Mouse (Mus musculus): ENCODE measurements at regions not wholly inside any gene's neighbourhood (a gene's known extent, or its start where the extent isn't known, plus 50 kb on each side); places are given as distances from the start of the nearest gene placed in this dataset.

DNA sequence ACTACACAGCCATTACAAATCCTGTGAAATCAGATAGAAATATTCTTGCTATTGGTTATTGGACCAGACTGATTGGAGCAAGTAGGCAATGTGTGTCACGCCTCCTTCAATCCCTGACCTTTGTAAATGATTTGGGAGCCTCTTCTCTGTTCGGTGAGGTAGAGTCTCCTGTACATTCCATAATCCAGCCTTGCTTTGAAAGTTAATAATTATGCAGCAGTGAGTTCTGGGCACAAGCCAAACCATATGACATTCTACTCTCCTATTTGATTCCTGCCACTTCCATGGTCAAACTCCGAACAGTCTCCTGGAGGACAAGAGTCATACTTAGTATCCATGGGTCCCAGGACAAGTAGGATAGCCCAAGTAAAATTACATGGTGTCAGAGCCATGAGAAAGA, 158.4 kb upstream of the Cpeb2 start:
- Histone ChIP-seq H3K4me3 (replicated peaks) (no peak overlapping the region), H3K9ac (no peak overlapping the region), H3K36me3 (no peaks in the 10 kb centered on the region), H3K9me3 (replicated peaks) (no peaks in the 10 kb centered on the region), H3K27ac (no peak overlapping the region), H3K27me3 (no peaks in the 10 kb centered on the region), H3K4me2 (no peak overlapping the region), H3K4me1 (no peaks in the 10 kb centered on the region)
- no peak for ATAC-seq (replicated peaks; ENCODE audit: low FRiP score)
- 87% methylated on average over 3 of the region's 3 CpGs for WGBS

GRCm38 (mm10) chr5:43080252-43080651, 152.7 kb upstream of the Cpeb2 start:
- H3K4me1 ChIP-seq, result no peaks in the 10 kb centered on the region
- no peak overlapping the region for H3K9ac ChIP-seq
- 84% methylated on average over 1 of the region's 1 CpGs for WGBS
- ATAC-seq (replicated peaks; ENCODE audit: low FRiP score), result no peak
- H3K27me3 ChIP-seq, result no peaks in the 10 kb centered on the region
- no peak overlapping the region for H3K27ac ChIP-seq
- H3K36me3 ChIP-seq, result no peaks in the 10 kb centered on the region
- H3K4me2 ChIP-seq, result no peak overlapping the region
- H3K9me3 ChIP-seq (replicated peaks), result no peaks in the 10 kb centered on the region
- no peak overlapping the region for H3K4me3 ChIP-seq (replicated peaks)

GRCm38 (mm10) chr5:43081561-43082534, 151.1 kb upstream of the Cpeb2 start:
- 59% methylated on average over 11 of the region's 11 CpGs for WGBS
- Histone ChIP-seq H3K4me1 (no peaks in the 10 kb centered on the region), H3K36me3 (no peaks in the 10 kb centered on the region), H3K4me3 (replicated peaks) (no peak overlapping the region), H3K27me3 (no peaks in the 10 kb centered on the region), H3K4me2 (no peak overlapping the region), H3K27ac (no peak overlapping the region), H3K9ac (no peak overlapping the region), H3K9me3 (replicated peaks) (no peaks in the 10 kb centered on the region)
- no peak for ATAC-seq (replicated peaks; ENCODE audit: low FRiP score)

DNA sequence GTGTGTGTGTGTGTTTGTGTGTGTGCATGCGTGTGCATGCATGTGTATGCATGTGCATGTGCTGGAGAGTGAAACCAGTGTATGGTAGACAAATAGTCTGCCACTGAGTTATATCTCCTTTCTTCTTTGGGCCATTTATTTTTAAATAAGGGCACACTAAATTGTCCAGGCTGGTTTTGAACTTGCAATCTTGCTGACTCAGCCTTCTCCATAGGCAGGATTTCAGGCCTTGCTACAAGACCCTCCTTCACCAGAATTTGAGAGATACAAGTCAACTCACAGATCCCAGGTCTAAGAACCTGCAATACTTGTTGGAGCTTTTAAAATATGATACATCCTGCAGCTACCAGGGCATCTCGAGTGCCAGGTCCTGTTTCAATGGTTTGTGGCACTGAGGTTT, 145.9 kb upstream of the Cpeb2 start:
- H3K36me3 ChIP-seq, result no peaks in the 10 kb centered on the region
- ATAC-seq (replicated peaks; ENCODE audit: low FRiP score), result no peak
- 77% methylated on average over 2 of the region's 2 CpGs for WGBS

GRCm38 (mm10) chr5:43087907-43088387, 145.0 kb upstream of the Cpeb2 start:
- Histone ChIP-seq H3K9ac (no peak overlapping the region), H3K9me3 (replicated peaks) (no peaks in the 10 kb centered on the region), H3K4me1 (no peaks in the 10 kb centered on the region), H3K36me3 (no peaks in the 10 kb centered on the region), H3K27ac (no peak overlapping the region), H3K27me3 (no peaks in the 10 kb centered on the region), H3K4me3 (replicated peaks) (no peak overlapping the region), H3K4me2 (no peak overlapping the region)
- ATAC-seq (replicated peaks; ENCODE audit: low FRiP score), result no peak
- 75% methylated on average over 8 of the region's 8 CpGs for WGBS

More for the DNA sequence above, 145.9 kb upstream of the Cpeb2 start:
- no peak overlapping the region for H3K27ac ChIP-seq
- H3K4me2 ChIP-seq, result no peak overlapping the region
- H3K4me3 ChIP-seq (replicated peaks), result no peak overlapping the region
- no peaks in the 10 kb centered on the region for H3K9me3 ChIP-seq (replicated peaks)
- H3K27me3 ChIP-seq, result no peaks in the 10 kb centered on the region
- no peaks in the 10 kb centered on the region for H3K4me1 ChIP-seq
- no peak overlapping the region for H3K9ac ChIP-seq

GRCm38 (mm10) chr5:43088650-43089397, 144.1 kb upstream of the Cpeb2 start:
- 81% methylated on average over 12 of the region's 12 CpGs for WGBS
- Histone ChIP-seq H3K27me3 (no peaks in the 10 kb centered on the region), H3K9ac (no peak overlapping the region), H3K4me2 (no peak overlapping the region), H3K27ac (no peak overlapping the region), H3K9me3 (replicated peaks) (no peaks in the 10 kb centered on the region), H3K4me1 (no peaks in the 10 kb centered on the region), H3K36me3 (no peaks in the 10 kb centered on the region), H3K4me3 (replicated peaks) (no peak overlapping the region)
- ATAC-seq (replicated peaks; ENCODE audit: low FRiP score), result no peak

DNA sequence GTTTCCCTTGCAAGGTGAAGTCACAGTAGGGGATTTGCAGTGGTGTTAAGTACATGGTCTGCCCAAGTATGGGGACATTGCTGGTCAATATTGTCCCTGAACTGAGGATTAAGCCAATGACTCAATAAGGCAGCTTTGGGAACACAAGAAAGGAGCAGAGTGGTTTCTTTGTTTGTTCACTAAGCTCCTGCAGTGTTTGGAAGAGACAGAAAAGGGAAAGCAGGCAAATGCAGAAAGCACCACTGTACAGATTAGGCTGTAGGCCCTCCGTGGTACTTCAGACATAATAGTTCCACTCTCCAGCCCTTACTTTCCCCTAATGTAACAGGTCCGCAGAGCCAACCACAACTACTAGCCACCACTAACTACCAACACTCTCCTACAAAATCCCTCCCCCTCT, 143.5 kb upstream of the Cpeb2 start:
- H3K27me3 ChIP-seq, result no peaks in the 10 kb centered on the region
- 88% methylated on average over 2 of the region's 2 CpGs for WGBS

DNA sequence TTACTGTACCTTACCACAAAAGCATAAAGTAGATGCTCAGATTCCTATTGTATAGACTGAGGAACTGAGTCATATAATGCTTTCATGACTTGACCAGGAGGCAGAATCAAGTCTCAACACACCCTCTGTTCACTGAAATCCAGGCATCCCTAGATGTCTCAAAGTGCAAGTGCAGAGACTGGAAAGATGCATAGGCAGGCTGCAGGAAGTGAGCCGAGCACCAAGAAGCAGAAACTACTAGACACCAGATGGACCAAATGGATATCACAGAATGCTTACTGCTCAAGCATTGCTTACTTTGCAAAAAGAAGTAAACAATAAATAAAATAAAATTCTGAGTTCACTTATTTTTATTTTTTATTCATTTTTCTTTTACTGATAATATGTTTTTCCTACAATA, 143.0 kb upstream of the Cpeb2 start:
- Histone ChIP-seq H3K4me2 (no peak overlapping the region), H3K4me1 (peaks cover 9% of the 10 kb centered on the region; the same call in 1 of the 2 replicates)
- ATAC-seq (replicated peaks; ENCODE audit: low FRiP score), result no peak

More for the DNA sequence above, 143.5 kb upstream of the Cpeb2 start:
- Histone ChIP-seq H3K9ac (no peak overlapping the region), H3K36me3 (no peaks in the 10 kb centered on the region), H3K27ac (no peak overlapping the region), H3K9me3 (replicated peaks) (no peaks in the 10 kb centered on the region), H3K4me3 (replicated peaks) (no peak overlapping the region), H3K4me2 (no peak overlapping the region), H3K4me1 (peaks cover 6% of the 10 kb centered on the region; the same call in 1 of the 2 replicates)
- no peak for ATAC-seq (replicated peaks; ENCODE audit: low FRiP score)

GRCm38 (mm10) chr5:43093647-43094326, 139.2 kb upstream of the Cpeb2 start:
- no peak overlapping the region for H3K27ac ChIP-seq
- ATAC-seq (replicated peaks; ENCODE audit: low FRiP score), result no peak; the same call in 1 of the 2 replicates
- H3K27me3 ChIP-seq, result no peaks in the 10 kb centered on the region
- no peaks in the 10 kb centered on the region for H3K36me3 ChIP-seq
- H3K4me2 ChIP-seq, result no peak overlapping the region
- H3K9me3 ChIP-seq (replicated peaks), result no peaks in the 10 kb centered on the region
- H3K4me3 ChIP-seq (replicated peaks), result no peak overlapping the region
- no peak overlapping the region for H3K9ac ChIP-seq
- H3K4me1 ChIP-seq, result peaks cover 9% of the 10 kb centered on the region; the same call in 1 of the 2 replicates
- 65% methylated on average over 5 of the region's 5 CpGs for WGBS

More for the DNA sequence above, 143.0 kb upstream of the Cpeb2 start:
- 94% methylated on average over 1 of the region's 1 CpGs for WGBS
- Histone ChIP-seq H3K27me3 (no peaks in the 10 kb centered on the region), H3K4me3 (replicated peaks) (no peak overlapping the region), H3K36me3 (no peaks in the 10 kb centered on the region), H3K9ac (no peak overlapping the region), H3K9me3 (replicated peaks) (no peaks in the 10 kb centered on the region), H3K27ac (no peak overlapping the region)

DNA sequence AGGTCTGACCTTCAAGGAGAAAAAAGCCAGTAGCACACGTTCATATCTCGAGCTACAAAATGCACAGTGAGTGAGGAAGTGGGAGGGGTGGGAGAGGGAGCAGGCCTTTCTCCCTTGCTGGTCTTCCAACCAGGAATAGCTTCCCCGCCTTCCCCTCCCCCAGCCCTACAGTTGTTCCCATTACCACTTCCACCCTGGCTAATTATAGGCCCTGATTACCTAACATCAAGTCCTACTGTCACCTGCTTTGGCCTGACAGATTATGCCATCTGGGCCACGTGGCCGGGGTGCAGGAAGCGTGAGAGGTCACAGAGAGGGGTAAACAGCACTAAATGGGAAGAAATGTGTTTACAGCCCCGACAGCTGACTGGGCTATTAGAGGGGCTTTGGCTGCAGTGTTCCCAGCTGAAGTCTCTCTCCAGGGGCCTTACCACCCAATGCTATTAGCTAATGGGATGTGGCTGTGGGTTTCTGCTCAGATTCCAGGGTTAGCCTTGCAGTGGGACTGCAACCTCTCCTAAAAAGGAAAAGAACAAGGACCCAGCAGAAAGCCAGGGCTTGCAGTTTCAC, 138.6 kb upstream of the Cpeb2 start:
- ATAC-seq (replicated peaks; ENCODE audit: low FRiP score), result peak; percentile 52; the same call in 1 of the 2 replicates
- Histone ChIP-seq H3K4me3 (replicated peaks) (no peak overlapping the region), H3K9ac (no peak overlapping the region), H3K36me3 (no peaks in the 10 kb centered on the region), H3K9me3 (replicated peaks) (no peaks in the 10 kb centered on the region), H3K4me2 (no peak overlapping the region), H3K4me1 (peaks cover 9% of the 10 kb centered on the region; the same call in 1 of the 2 replicates), H3K27me3 (no peaks in the 10 kb centered on the region), H3K27ac (no peak overlapping the region)
- WGBS, result 13% methylated on average over 7 of the region's 7 CpGs

- H3K4me1 ChIP-seq, result no peaks in the 10 kb centered on the region
- no peak overlapping the region for H3K4me2 ChIP-seq
- no peaks in the 10 kb centered on the region for H3K27me3 ChIP-seq
- no peaks in the 10 kb centered on the region for H3K9me3 ChIP-seq (replicated peaks)
- no peak overlapping the region for H3K9ac ChIP-seq
- no peak overlapping the region for H3K27ac ChIP-seq
- 55% methylated on average over 4 of the region's 4 CpGs for WGBS
- H3K36me3 ChIP-seq, result no peaks in the 10 kb centered on the region
- ATAC-seq (replicated peaks; ENCODE audit: low FRiP score), result no peak
- H3K4me3 ChIP-seq (replicated peaks), result no peak overlapping the region
Observed at GRCm38 (mm10) chr5:43102000-43102459, 130.9 kb upstream of the Cpeb2 start.
